Mouse (Mus musculus) kidney, embryonic 15.5 days (tissue): Measurements from ENCODE around the gene B230217C12Rik. TPM values are rescaled to one million over a fixed set of nuclear protein-coding genes. Genes with fewer than 3 reads are reported as not detected.

Source experiments
- ATAC-seq: fragments of 200-750 bp; cut with Nextera tagmentation; replicated peaks from 2 replicates; pipeline ENCODE4 v1.8.0; 2017; ENCODE audit warnings: moderate TSS enrichment; ENCODE audit not compliant: low FRiP score
- H3K27ac ChIP-seq: fragments of 300-500 bp; sonication (generic); 2 replicates; pipeline ENCODE4 v1.5.1; 2015; ENCODE audit warnings: mild to moderate bottlenecking, inconsistent platforms
- H3K27me3 ChIP-seq: fragments of 300-500 bp; sonication (generic); 2 replicates; pipeline ENCODE4 v1.6.1; 2015; ENCODE audit warnings: inconsistent platforms
- H3K36me3 ChIP-seq: fragments of 300-500 bp; sonication (generic); 2 replicates; pipeline ENCODE4 v1.6.1; 2015; ENCODE audit warnings: inconsistent platforms
- H3K4me1 ChIP-seq: fragments of 300-500 bp; sonication (generic); 2 replicates; pipeline ENCODE4 v1.6.1; 2015; ENCODE audit warnings: inconsistent platforms
- H3K4me2 ChIP-seq: fragments of 300-500 bp; sonication (generic); 2 replicates; pipeline ENCODE4 v1.6.1; 2015; ENCODE audit warnings: moderate library complexity, mild to moderate bottlenecking, inconsistent platforms
- H3K4me3 ChIP-seq: fragments of 300-500 bp; sonication (generic); replicated peaks from 2 replicates; pipeline ENCODE4 v1.5.1; 2015; ENCODE audit warnings: mild to moderate bottlenecking, inconsistent platforms
- H3K9ac ChIP-seq: fragments of 300-500 bp; sonication (generic); 2 replicates; pipeline ENCODE4 v1.6.1; 2015; ENCODE audit warnings: mild to moderate bottlenecking, inconsistent platforms
- H3K9me3 ChIP-seq: fragments of 300-500 bp; sonication (generic); replicated peaks from 2 replicates; pipeline ENCODE4 v1.6.1; 2016; ENCODE audit warnings: inconsistent platforms
- WGBS: fragments of 180-500 bp; shearing (Covaris S2); methylation state at CpG from one replicate; pipeline ENCODE4 v1.1.7; 2015; ENCODE audit warnings: mixed read lengths; 5-methylcytosine and 5-hydroxymethylcytosine counted together
- polyA plus RNA-seq: library from polyadenylated mRNA; unstranded; fragments of >200 nt; fragmentation: Nextera tagmentation; extraction: Ambion mirVana; gene quantifications from 2 replicates; pipeline ENCODE4 v1.2.1, GENCODE M21; 2015

B230217C12Rik gene
- polyA plus RNA-seq = 7.4 and 7.5 TPM in 2 replicates

DNA sequence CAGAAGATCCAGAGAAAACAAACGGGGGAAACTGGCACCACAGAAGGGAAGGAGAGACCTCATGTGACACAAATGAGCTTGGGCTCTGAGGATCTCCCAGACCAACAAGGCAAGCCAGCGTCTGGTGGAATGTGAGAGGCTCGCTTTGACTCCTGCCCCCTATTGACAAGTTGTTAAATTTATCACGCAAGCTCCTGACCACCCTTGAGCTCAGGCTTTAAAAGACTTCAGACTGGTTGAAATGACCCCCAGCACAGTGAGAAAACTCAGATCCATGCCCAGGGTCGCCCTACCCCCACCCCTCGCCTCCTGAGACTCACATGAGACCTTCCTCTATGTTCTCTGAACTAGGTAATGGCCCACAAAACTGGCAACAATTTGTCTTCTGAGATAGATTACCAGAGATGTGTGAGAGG, at the start of gene B230217C12Rik:
TSS of gene B230217C12Rik (plus strand) at position 242 of the 416 bp plus-strand sequence.
- Histone ChIP-seq H3K9ac (peak within 1 kb of the TSS; percentile 45), H3K4me2 (peak within 1 kb of the TSS; percentile 77), H3K4me1 (peaks cover 28% of the 10 kb centered on the region), H3K4me3 (peak within 1 kb of the TSS; percentile 56), H3K27me3 (no peaks in the 10 kb centered on the region), H3K27ac (peak within 1 kb of the TSS; percentile 85), H3K9me3 (no peaks in the 10 kb centered on the region), H3K36me3 (peaks cover 24% of the 10 kb centered on the region)
- ATAC-seq = no peak; the same call in 1 of the 2 replicates
- under 1% methylated on average over 6 of the region's 6 CpGs for WGBS

- H3K36me3 ChIP-seq = no peaks in the 10 kb centered on the region
- no peaks in the 10 kb centered on the region for H3K27me3 ChIP-seq
- 11% methylated on average over 2 of the region's 2 CpGs for WGBS
- no peak overlapping the region for H3K4me2 ChIP-seq
- no peaks in the 10 kb centered on the region for H3K9me3 ChIP-seq
- ATAC-seq = no peak
- H3K27ac ChIP-seq = no peak overlapping the region
- H3K4me3 ChIP-seq = no peak overlapping the region
- peaks cover 6% of the 10 kb centered on the region for H3K4me1 ChIP-seq
- H3K9ac ChIP-seq = no peak overlapping the region
Measured at GRCm38 (mm10) chr11:97793165-97793564, 47.4 kb upstream of the B230217C12Rik start.

DNA sequence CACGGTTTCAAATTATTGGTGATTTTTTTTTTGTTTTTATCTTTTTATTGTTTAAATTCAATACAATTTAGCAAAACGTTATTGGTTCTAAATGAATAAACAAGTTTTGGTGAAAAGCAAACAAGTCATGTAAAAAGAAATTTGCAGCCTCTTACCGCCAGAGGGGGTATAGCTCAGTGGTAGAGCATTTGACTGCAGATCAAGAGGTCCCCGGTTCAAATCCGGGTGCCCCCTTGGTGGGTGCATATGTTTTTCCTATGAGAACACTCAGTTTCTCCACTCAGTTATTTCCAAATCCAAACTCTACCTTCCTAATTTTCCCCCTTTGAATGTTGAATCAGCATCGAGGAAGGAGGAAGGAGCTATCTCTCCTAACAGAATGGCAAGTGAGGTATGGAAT, 43.7 kb upstream of the B230217C12Rik start:
- 6% methylated on average over 6 of the region's 6 CpGs for WGBS
- H3K36me3 ChIP-seq = no peaks in the 10 kb centered on the region

DNA sequence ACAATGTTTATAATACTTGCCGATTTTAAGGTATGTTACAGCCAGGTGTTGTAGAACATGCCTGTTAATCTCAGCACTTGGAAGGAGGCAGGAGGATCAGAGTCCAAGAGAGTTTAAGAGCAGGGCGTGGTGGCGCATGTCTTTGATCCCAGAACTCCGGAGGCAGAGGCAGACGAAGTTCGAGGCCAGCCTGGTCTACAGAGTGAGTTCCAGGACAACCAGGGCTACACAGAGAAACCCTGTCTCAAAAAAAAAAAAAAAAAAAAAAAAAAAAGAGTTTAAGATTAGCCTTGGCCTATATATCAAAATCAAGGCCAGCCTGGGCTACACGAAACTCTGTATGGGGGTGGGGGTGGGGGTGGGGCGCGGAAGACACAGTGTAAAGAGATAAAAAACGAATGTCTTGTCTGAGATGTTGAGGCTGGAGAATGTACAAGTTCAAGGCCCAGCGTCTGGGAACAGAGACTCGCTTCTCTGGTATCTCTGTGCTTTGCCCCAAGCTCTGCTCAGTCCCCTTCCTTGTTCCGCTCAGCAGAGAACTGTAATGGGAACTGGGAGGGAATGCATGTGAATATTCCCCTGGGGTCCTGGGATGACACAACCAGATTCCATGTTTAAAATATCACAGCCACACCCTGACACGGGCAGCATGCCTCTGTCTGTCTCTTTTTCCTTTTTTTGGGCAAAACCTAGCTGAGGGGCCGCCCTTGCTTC, 43.1 kb upstream of the B230217C12Rik start:
- peaks cover 36% of the 10 kb centered on the region for H3K4me1 ChIP-seq
- H3K9ac ChIP-seq = no peak overlapping the region
- peak overlapping the region; percentile 90 for H3K4me2 ChIP-seq
- no peaks in the 10 kb centered on the region for H3K9me3 ChIP-seq
- ATAC-seq = no peak
- WGBS = 57% methylated on average over 15 of the region's 15 CpGs
- no peaks in the 10 kb centered on the region for H3K27me3 ChIP-seq
- 0 out of 2 replicates have a peak overlapping the region, but pooled peaks have one; percentile 99 for H3K27ac ChIP-seq
- H3K4me3 ChIP-seq = peak overlapping the region; percentile 83; the same call in 1 of the 2 replicates
- no peaks in the 10 kb centered on the region for H3K36me3 ChIP-seq

More for the DNA sequence above, 43.7 kb upstream of the B230217C12Rik start:
- no peaks in the 10 kb centered on the region for H3K27me3 ChIP-seq
- no peak overlapping the region for H3K27ac ChIP-seq
- H3K4me1 ChIP-seq = peaks cover 29% of the 10 kb centered on the region
- ATAC-seq = no peak
- H3K9ac ChIP-seq = no peak overlapping the region
- H3K9me3 ChIP-seq = no peaks in the 10 kb centered on the region
- H3K4me3 ChIP-seq = no peak overlapping the region
- no peak overlapping the region for H3K4me2 ChIP-seq

- H3K9ac ChIP-seq = no peak overlapping the region
- H3K4me2 ChIP-seq = peak overlapping the region; percentile 90
- peak overlapping the region; percentile 83 for H3K4me3 ChIP-seq
- no peaks in the 10 kb centered on the region for H3K27me3 ChIP-seq
- no peaks in the 10 kb centered on the region for H3K9me3 ChIP-seq
- peaks cover 41% of the 10 kb centered on the region for H3K4me1 ChIP-seq
- no peak for ATAC-seq
- H3K36me3 ChIP-seq = no peaks in the 10 kb centered on the region
- peak overlapping the region; percentile 99; the same call in 1 of the 2 replicates for H3K27ac ChIP-seq
- WGBS = 29% methylated on average over 8 of the region's 8 CpGs
Measured at GRCm38 (mm10) chr11:97798083-97798435, 42.5 kb upstream of the B230217C12Rik start.

DNA sequence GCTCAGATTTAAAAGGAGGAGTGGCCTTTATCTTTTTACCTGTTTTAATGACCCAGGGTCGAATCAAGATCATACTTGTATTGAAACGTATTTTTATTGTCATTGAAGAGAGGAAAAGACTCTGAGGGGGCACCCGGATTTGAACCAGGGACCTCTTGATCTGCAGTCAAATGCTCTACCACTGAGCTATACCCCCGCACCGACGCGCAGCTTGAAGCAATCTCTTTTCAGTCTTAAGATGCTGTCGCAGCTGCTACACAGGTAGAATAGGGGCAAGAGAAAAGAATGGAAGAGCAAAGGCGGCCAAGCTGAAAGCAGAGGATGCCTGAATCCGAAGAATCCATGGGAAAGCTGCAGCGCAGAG, 41.8 kb upstream of the B230217C12Rik start, which contains the start of gene Lasp1:
TSS of gene Lasp1 (plus strand) at position 219 of the 364 bp plus-strand sequence.
- no peaks in the 10 kb centered on the region for H3K9me3 ChIP-seq
- H3K36me3 ChIP-seq = no peaks in the 10 kb centered on the region
- no peaks in the 10 kb centered on the region for H3K27me3 ChIP-seq
- H3K4me1 ChIP-seq = peaks cover 45% of the 10 kb centered on the region
- H3K9ac ChIP-seq = peak within 1 kb of the TSS; percentile 87
- H3K4me2 ChIP-seq = peak within 1 kb of the TSS; percentile 90
- H3K4me3 ChIP-seq = peak within 1 kb of the TSS; percentile 83
- peak; percentile 59 for ATAC-seq
- WGBS = 0% methylated on average over 11 of the region's 11 CpGs
- H3K27ac ChIP-seq = peak within 1 kb of the TSS; percentile 99

DNA sequence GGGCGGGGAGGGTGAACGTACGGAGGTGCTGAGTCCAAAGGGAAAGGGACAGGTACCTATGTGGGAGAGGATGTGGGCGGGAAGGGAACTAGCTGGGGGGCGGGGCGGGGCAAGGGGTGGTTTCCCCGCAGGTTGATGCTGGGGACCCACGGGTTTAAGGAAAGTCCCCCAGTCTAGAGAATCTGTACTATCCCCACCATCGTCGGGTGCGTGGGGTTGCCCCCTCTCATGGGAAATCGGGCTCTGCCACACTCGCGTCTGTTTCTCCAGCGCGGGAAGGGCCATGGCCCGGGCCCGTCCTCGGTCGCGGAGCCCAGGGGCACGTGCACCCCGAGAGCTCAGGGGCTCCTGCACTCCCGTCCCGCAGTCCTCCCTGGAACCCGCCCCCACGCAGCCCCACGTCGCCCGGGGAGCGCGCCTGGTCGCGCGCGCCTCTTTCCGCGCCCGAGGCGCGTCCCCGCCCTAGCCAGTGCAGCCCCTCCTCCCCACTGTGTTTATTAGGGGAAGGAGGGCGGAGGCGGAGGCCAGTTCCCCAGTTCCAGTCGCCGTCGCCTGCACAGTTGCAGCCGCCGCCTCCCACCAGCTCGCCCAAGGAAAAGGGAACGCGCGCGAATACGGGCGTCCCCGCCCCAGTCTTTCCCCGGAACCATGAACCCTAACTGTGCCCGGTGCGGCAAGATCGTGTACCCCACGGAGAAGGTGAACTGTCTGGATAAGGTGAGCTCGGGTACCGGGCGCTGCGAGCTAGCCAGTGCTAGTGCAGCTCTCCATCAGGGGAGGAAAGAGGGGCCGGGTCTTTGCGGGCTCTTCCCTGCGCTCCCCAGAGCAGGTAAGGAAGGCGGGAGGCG, 41.2 kb upstream of the B230217C12Rik start:
- WGBS = under 1% methylated on average over 71 of the region's 71 CpGs
- H3K9me3 ChIP-seq = no peaks in the 10 kb centered on the region
- peak; percentile 86 for ATAC-seq
- H3K4me2 ChIP-seq = peak overlapping the region; percentile 90
- no peaks in the 10 kb centered on the region for H3K36me3 ChIP-seq
- H3K27ac ChIP-seq = peak overlapping the region; percentile 99
- peaks cover 51% of the 10 kb centered on the region for H3K4me1 ChIP-seq
- H3K27me3 ChIP-seq = no peaks in the 10 kb centered on the region
- H3K4me3 ChIP-seq = peak overlapping the region; percentile 83
- peak overlapping the region; percentile 87 for H3K9ac ChIP-seq

DNA sequence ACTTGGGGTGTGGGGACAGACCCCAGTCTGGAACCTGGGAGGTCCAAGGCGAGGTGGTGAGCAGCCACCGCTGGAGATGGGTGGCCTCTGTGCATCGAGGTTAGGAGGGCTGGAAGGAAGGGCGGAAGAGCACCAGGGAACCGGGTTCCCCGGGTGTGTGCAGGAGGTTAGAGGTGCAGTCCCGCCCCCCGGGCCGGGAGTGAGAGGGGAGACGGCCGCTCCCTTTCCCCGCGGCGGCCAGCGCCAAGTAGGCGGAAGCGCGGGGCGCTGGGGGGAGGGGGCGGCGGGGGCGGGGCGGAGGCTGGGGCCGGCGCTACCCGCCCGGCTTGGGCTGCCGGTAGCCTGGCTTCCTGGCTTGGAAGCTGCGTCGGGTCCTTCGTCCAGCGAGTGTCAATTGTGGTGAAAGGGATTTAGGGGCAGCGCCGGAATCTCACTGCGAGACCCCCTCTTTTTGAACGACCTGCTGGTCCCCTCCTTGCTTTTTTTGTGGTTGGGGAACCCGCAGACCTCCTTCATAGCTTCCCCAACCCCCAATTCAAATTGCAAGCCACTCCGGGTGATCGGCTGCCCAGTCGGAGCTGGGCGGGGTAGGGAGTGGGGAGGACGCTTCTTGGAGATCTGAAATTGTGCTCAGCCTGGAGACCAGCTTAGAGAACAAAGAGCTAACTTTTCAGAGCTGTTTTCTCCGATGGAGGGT, 40.4 kb upstream of the B230217C12Rik start:
- ATAC-seq = peak; percentile 63
- Histone ChIP-seq H3K4me3 (peak overlapping the region; percentile 83), H3K27me3 (no peaks in the 10 kb centered on the region), H3K4me2 (peak overlapping the region; percentile 90), H3K9ac (peak overlapping the region; percentile 87), H3K4me1 (peaks cover 58% of the 10 kb centered on the region), H3K36me3 (no peaks in the 10 kb centered on the region), H3K27ac (peak overlapping the region; percentile 99), H3K9me3 (no peaks in the 10 kb centered on the region)
- under 1% methylated on average over 32 of the region's 43 CpGs for WGBS

- Histone ChIP-seq H3K27ac (peak overlapping the region; percentile 99), H3K27me3 (no peaks in the 10 kb centered on the region), H3K4me2 (peak overlapping the region; percentile 90), H3K36me3 (no peaks in the 10 kb centered on the region), H3K4me1 (peaks cover 65% of the 10 kb centered on the region), H3K4me3 (peak overlapping the region; percentile 83), H3K9ac (peak overlapping the region; percentile 87), H3K9me3 (no peaks in the 10 kb centered on the region)
- WGBS = 3% methylated on average over 17 of the region's 17 CpGs
- ATAC-seq = no peak
Measured at GRCm38 (mm10) chr11:97800691-97801408, 39.7 kb upstream of the B230217C12Rik start.

DNA sequence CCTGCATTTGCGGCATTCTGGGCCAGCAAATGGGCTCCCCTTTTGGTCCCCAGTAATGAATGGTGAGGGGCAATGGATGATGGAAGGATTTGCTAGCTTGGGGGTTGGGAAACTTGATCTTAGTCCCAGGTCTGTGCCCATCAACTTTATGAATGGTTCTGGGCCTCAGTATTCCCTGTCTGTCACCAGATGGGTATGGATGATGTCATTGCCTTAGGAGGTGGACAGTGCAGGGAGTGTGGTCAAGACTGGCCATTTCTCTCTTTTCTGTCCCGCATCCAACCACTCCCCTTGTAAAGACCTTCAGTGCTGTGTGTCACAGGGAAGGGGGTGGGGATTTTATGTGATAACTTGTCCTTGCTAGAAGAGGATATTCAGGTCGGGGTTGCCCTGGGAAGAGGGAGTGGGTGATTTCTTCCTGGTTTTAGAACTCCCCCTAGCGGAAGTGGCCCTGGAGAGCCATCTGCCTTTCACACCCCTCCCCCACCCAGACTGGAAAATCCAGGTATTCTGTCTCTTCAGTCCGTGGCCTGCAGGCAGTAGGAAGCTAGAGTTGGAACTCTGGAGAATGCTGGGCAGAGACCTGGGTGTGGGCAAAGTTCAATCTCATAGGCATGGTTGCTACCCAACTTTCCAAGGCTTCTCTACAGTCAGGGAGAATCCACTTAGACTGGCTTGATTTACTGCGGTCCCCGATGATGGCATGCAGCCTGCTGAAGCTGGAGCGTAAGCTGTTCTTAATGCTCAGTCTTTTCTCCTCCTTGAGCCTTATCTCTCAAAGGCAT, 39.0 kb upstream of the B230217C12Rik start:
- peak overlapping the region; percentile 99 for H3K27ac ChIP-seq
- no peaks in the 10 kb centered on the region for H3K9me3 ChIP-seq
- WGBS = 16% methylated on average over 8 of the region's 8 CpGs
- peak overlapping the region; percentile 83 for H3K4me3 ChIP-seq
- peak overlapping the region; percentile 90 for H3K4me2 ChIP-seq
- H3K9ac ChIP-seq = peak overlapping the region; percentile 87
- no peaks in the 10 kb centered on the region for H3K36me3 ChIP-seq
- no peaks in the 10 kb centered on the region for H3K27me3 ChIP-seq
- no peak for ATAC-seq
- peaks cover 73% of the 10 kb centered on the region for H3K4me1 ChIP-seq

DNA sequence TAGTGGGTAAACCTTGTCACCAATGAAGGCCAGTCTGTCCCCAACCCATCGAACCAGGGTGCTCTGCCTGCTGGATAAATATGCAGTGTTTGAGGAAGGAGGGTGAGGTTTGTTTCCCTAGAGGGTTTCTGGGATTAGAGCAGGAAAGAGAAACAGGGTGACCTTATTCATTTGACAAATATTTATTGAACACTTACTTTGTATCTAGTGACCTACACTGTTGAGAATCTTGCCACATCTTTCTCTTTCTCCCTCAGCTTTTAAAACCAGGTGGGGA, 38.4 kb upstream of the B230217C12Rik start:
- Histone ChIP-seq H3K9ac (no peak overlapping the region), H3K4me1 (peaks cover 78% of the 10 kb centered on the region), H3K27me3 (no peaks in the 10 kb centered on the region), H3K27ac (peak overlapping the region; percentile 99), H3K4me3 (peak overlapping the region; percentile 83), H3K4me2 (peak overlapping the region; percentile 90), H3K9me3 (no peaks in the 10 kb centered on the region), H3K36me3 (peaks cover 4% of the 10 kb centered on the region; the same call in 1 of the 2 replicates)
- 17% methylated on average over 1 of the region's 1 CpGs for WGBS
- no peak for ATAC-seq
